Mouse (Mus musculus): ENCODE measurements at regions not wholly inside any gene's neighbourhood (a gene's known extent, or its start where the extent isn't known, plus 50 kb on each side); places are given as distances from the start of the nearest gene placed in this dataset.

- no peak for DNase-seq (ENCODE audit: low spot score in 2 of 2)
These were observed 115.6 kb downstream of the S1pr1 start for GRCm38 (mm10) chr3:115599281-115599680.

- peak; percentile 48 to 58 for DNase-seq (ENCODE audit: low spot score in 2 of 2)
These were observed 118.3 kb downstream of the S1pr1 start for GRCm38 (mm10) chr3:115596523-115596922.

- no peak for DNase-seq (ENCODE audit: low spot score in 2 of 2)
These were observed 124.2 kb downstream of the S1pr1 start for GRCm38 (mm10) chr3:115590716-115591115.

GRCm38 (mm10) chr3:115588585-115588984 is 126.3 kb downstream of the S1pr1 start:
- no peak for DNase-seq (ENCODE audit: low spot score in 2 of 2)

- no peak for DNase-seq (ENCODE audit: low spot score in 2 of 2)
These were observed 134.5 kb downstream of the S1pr1 start for GRCm38 (mm10) chr3:115580131-115580932.

GRCm38 (mm10) chr3:115575371-115575770 is 139.5 kb downstream of the S1pr1 start:
- no peak for DNase-seq (ENCODE audit: low spot score in 2 of 2)

GRCm38 (mm10) chr3:115562735-115563134 is 152.1 kb downstream of the S1pr1 start:
- DNase-seq (ENCODE audit: low spot score in 2 of 2), result no peak

GRCm38 (mm10) chr3:115554809-115555708 is 159.8 kb downstream of the S1pr1 start:
- DNase-seq (ENCODE audit: low spot score in 2 of 2), result no peak

GRCm38 (mm10) chr3:115553848-115554515 is 160.9 kb downstream of the S1pr1 start:
- DNase-seq (ENCODE audit: low spot score in 2 of 2), result no peak

GRCm38 (mm10) chr3:115541789-115542188 is 173.1 kb downstream of the S1pr1 start:
- DNase-seq (ENCODE audit: low spot score in 2 of 2), result peak; percentile 12 to 29

GRCm38 (mm10) chr3:115538355-115538754 is 176.5 kb downstream of the S1pr1 start:
- no peak for DNase-seq (ENCODE audit: low spot score in 2 of 2)

- no peak for DNase-seq (ENCODE audit: low spot score in 2 of 2)
These were observed 182.6 kb downstream of the S1pr1 start for GRCm38 (mm10) chr3:115532141-115532735.

GRCm38 (mm10) chr3:115530441-115530840 is 184.4 kb downstream of the S1pr1 start:
- no peak for DNase-seq (ENCODE audit: low spot score in 2 of 2)

- peak; percentile 40 to 60 for DNase-seq (ENCODE audit: low spot score in 2 of 2)
These were observed 185.0 kb downstream of the S1pr1 start for GRCm38 (mm10) chr3:115529918-115530317.

GRCm38 (mm10) chr3:115523515-115523914 is 191.4 kb downstream of the S1pr1 start:
- no peak for DNase-seq (ENCODE audit: low spot score in 2 of 2)

- no peak for DNase-seq (ENCODE audit: low spot score in 2 of 2)
These were observed 199.2 kb downstream of the S1pr1 start for GRCm38 (mm10) chr3:115515645-115516044.

- no peak for DNase-seq (ENCODE audit: low spot score in 2 of 2)
These were observed 205.2 kb downstream of the S1pr1 start for GRCm38 (mm10) chr3:115509658-115510057.

- DNase-seq (ENCODE audit: low spot score in 2 of 2), result no peak
These were observed 217.5 kb downstream of the S1pr1 start for GRCm38 (mm10) chr3:115497420-115497819.

GRCm38 (mm10) chr3:115496110-115496509 is 218.8 kb downstream of the S1pr1 start:
- DNase-seq (ENCODE audit: low spot score in 2 of 2), result no peak

- no peak for DNase-seq (ENCODE audit: low spot score in 2 of 2)
These were observed 219.2 kb downstream of the S1pr1 start for GRCm38 (mm10) chr3:115495692-115496091.

- no peak for DNase-seq (ENCODE audit: low spot score in 2 of 2)
These were observed 245.9 kb downstream of the S1pr1 start for GRCm38 (mm10) chr3:115468980-115469379.

All from layer of hippocampus, postnatal 10 days (tissue).